Mouse (Mus musculus) heart, embryonic 11.5 days (tissue): ENCODE results near the gene Gm13277. TPM values are rescaled to one million over a fixed set of nuclear protein-coding genes. Genes with fewer than 3 reads are reported as not detected.
"Not testable (repeated sequence)": the region's sequence is repeated elsewhere in the genome, so short reads cannot be mapped to it uniquely, and the experiment has no call there.

ENCODE experiments used
- ATAC-seq: fragments of 200-750 bp; cut with Nextera tagmentation; replicated peaks from 2 replicates; pipeline ENCODE4 v1.8.0; 2017; ENCODE audit warnings: moderate library complexity; ENCODE audit not compliant: insufficient number of reproducible peaks, low FRiP score, low TSS enrichment
- H3K27ac ChIP-seq: fragments of 300-500 bp; sonication (generic); 2 replicates; pipeline ENCODE4 v1.5.1; 2014; ENCODE audit warnings: mild to moderate bottlenecking, low read depth, low read length
- H3K27me3 ChIP-seq: fragments of 300-500 bp; sonication (generic); 2 replicates; pipeline ENCODE4 v1.6.1; 2014; ENCODE audit warnings: mild to moderate bottlenecking, low read length, mixed read lengths; ENCODE audit not compliant: control insufficient read depth, insufficient read depth
- H3K36me3 ChIP-seq: fragments of 300-500 bp; sonication (generic); 2 replicates; pipeline ENCODE4 v1.6.1; 2014; ENCODE audit warnings: mild to moderate bottlenecking, low read length, moderate library complexity, mixed read lengths; ENCODE audit not compliant: control insufficient read depth, insufficient read depth
- H3K4me1 ChIP-seq: fragments of 300-500 bp; sonication (generic); 2 replicates; pipeline ENCODE4 v1.6.1; 2014; ENCODE audit warnings: low read length; ENCODE audit not compliant: control insufficient read depth, insufficient read depth
- H3K4me2 ChIP-seq: fragments of 300-500 bp; sonication (generic); 2 replicates; pipeline ENCODE4 v1.6.1; 2014; ENCODE audit warnings: mild to moderate bottlenecking, moderate library complexity
- H3K4me3 ChIP-seq: fragments of 300-500 bp; sonication (generic); 2 replicates; pipeline ENCODE4 v1.5.1; 2014; ENCODE audit warnings: low read depth, low read length
- H3K9ac ChIP-seq: fragments of 300-500 bp; sonication (generic); 2 replicates; pipeline ENCODE4 v1.6.1; 2014; ENCODE audit warnings: mild to moderate bottlenecking, low read depth, low read length, moderate library complexity
- H3K9me3 ChIP-seq: fragments of 300-500 bp; sonication (generic); replicated peaks from 2 replicates; pipeline ENCODE4 v1.6.1; 2016; ENCODE audit warnings: low read length; ENCODE audit not compliant: control insufficient read depth
- WGBS: fragments of 180-500 bp; shearing (Covaris S2); extraction: QIAGEN DNeasy Blood & Tissue Kit; methylation state at CpG from one replicate; pipeline ENCODE4 v1.1.7; 2014; ENCODE audit not compliant: insufficient replicate concordance; 5-methylcytosine and 5-hydroxymethylcytosine counted together
- polyA plus RNA-seq: library from polyadenylated mRNA; unstranded; fragments of >200 nt; fragmentation: Nextera tagmentation; extraction: Ambion mirVana; gene quantifications from 2 replicates; pipeline ENCODE4 v1.2.1, GENCODE M21; 2014

Gene Gm13277
- polyA plus RNA-seq = not detected in 2 replicates

DNA sequence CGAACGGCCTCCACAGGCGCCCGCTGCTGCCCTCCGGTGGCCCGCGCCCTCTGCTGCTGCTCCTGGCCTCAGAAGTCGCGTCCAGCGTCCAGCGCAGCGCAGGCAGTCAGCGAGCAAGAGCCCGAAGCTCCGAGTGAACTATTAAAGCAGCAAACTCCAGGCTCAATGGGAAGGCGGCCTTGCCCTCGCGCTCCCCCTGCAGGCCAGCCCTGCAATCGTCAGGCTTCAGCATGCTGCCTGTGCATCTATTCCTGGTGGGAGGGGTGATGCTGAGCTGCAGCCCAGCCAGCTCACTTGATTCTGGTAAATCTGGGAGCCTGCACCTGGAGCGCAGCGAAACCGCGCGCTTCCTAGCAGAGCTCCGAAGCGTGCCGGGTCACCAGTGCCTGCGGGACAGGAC lies at the start of gene Gm13277:
TSS of gene Gm13277 (plus strand) at position 231 of the 400 bp plus-strand sequence.
- not testable (repeated sequence) for H3K4me1 ChIP-seq, H3K27me3 ChIP-seq, H3K9ac ChIP-seq, H3K4me3 ChIP-seq, H3K9me3 ChIP-seq, H3K36me3 ChIP-seq, H3K27ac ChIP-seq, H3K4me2 ChIP-seq, ATAC-seq
- WGBS = 0% methylated on average over 3 of the region's 28 CpGs

DNA sequence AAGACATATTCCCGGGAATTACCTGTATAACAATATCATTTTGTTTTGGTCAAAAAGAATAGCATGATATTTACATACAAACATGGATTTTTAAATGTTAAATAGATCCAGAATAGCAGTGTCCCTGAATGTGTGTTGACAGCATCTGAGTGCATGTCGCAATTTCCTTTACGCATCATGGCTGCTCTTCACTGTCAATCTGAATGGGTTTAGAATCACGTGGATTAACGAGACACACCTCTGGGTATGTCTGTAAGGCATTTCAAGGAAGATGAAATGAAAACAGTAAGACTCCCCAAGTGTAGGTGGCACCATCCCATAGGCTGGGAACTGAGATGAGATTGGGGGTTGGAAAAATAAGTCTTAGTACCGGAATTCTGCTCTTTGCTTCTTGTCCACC lies 49.4 kb upstream of the Gm13277 start:
- Histone ChIP-seq H3K27ac (no peak overlapping the region), H3K9ac (no peak overlapping the region), H3K4me2 (no peak overlapping the region), H3K36me3 (no peaks in the 10 kb centered on the region), H3K4me1 (no peaks in the 10 kb centered on the region), H3K4me3 (no peak overlapping the region), H3K9me3 (no peaks in the 10 kb centered on the region), H3K27me3 (no peaks in the 10 kb centered on the region)
- 86% methylated on average over 6 of the region's 6 CpGs for WGBS
- no peak for ATAC-seq

DNA sequence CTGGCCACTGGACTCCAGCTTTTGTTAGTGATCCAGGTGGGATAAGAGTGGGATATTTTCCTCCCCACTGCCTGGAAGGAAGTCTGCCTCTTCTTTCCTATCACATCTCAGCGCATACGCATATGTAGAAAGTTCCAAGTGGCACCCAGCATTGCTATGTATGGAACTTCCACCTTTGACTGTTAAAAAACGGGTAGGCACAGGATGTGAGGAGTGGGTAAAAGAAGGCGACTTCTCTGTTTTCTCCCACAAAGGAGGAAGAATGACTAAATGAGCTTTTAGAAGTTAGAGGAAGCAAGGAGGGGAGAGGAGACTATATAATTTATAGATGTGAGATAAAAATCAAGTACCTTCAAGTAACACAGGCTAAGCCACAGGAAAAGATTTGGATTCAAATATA lies 47.0 kb upstream of the Gm13277 start:
- Histone ChIP-seq H3K27me3 (no peaks in the 10 kb centered on the region), H3K4me3 (no peak overlapping the region), H3K9me3 (no peaks in the 10 kb centered on the region), H3K9ac (no peak overlapping the region), H3K27ac (no peak overlapping the region), H3K36me3 (no peaks in the 10 kb centered on the region), H3K4me1 (no peaks in the 10 kb centered on the region), H3K4me2 (no peak overlapping the region)
- no peak for ATAC-seq
- 81% methylated on average over 4 of the region's 4 CpGs for WGBS

DNA sequence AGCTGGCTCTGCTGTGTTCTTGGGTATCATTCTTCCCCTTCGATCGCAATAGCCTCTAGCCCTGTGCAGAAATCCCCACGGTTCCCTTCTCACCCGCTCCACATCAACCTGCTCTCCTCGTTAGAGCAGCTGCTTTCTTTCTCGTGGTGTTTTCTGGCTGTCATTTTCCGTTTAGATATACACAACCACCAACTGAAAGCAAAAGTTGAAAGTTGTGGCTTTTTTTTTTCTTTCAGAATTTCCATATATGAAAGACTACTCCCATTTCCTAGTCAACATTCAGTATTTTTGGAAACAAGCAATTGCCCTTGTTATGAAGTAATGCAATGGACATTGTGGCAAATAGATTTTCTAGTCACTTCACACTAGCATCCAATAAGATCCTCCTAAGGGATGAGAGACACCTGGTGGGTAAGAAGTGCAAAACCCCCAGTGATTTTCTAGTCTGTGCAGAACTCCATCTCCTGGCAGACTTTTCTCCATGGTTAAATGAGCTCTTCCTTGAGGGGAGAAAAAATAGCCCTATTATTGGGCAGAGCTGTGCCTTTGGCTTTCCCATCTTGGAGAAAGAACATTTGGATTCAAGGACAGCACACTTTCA lies 45.6 kb upstream of the Gm13277 start:
- H3K4me3 ChIP-seq = no peak overlapping the region
- H3K36me3 ChIP-seq = no peaks in the 10 kb centered on the region
- no peak for ATAC-seq
- no peaks in the 10 kb centered on the region for H3K27me3 ChIP-seq
- no peak overlapping the region for H3K27ac ChIP-seq
- no peak overlapping the region for H3K4me2 ChIP-seq
- H3K9ac ChIP-seq = no peak overlapping the region
- no peaks in the 10 kb centered on the region for H3K4me1 ChIP-seq
- 77% methylated on average over 7 of the region's 7 CpGs for WGBS
- H3K9me3 ChIP-seq = no peaks in the 10 kb centered on the region

DNA sequence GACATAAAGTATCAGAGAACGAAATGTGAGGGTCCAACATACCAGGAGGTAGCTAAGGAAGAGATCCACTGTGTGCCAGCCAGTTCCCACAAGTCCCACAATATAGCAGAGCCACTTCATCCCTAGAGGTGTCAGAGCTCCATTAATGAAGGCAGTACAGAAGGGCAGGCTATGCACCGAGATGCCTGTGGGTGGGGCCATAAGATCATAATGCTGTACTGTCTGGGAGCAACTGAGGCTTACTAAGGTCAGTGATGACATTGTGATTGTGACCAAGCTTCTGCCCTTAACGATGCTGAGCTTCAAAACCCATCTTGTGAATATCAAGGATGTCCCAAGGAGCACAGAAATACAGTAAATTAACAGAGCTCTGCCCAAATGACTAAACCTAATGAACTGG lies 44.2 kb upstream of the Gm13277 start:
- Histone ChIP-seq H3K4me1 (no peaks in the 10 kb centered on the region), H3K27me3 (no peaks in the 10 kb centered on the region), H3K9me3 (no peaks in the 10 kb centered on the region), H3K4me3 (no peak overlapping the region), H3K9ac (no peak overlapping the region), H3K4me2 (no peak overlapping the region), H3K36me3 (no peaks in the 10 kb centered on the region), H3K27ac (no peak overlapping the region)
- WGBS = 66% methylated on average over 3 of the region's 3 CpGs
- no peak for ATAC-seq

DNA sequence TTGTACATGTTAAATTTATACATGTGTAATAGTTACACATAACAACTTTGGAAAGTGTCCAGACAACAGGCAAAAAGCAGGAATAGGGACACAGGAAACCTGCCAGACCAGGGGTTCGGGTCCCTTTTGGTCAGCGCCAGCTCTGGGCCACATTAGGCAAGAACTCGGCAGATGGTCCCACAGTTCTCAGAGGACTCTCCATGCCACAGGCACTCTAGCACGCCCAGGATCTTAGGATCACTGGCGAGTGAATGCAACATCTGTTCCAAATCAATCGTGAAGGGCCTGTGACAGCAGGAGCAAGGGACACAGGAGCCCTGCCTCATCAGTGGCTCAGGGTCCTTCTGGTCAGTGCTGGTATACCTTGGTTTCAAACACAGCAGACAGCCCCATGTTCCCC lies 38.5 kb upstream of the Gm13277 start:
- Histone ChIP-seq H3K4me1 (no peaks in the 10 kb centered on the region), H3K4me3 (no peak overlapping the region), H3K9me3 (no peaks in the 10 kb centered on the region), H3K4me2 (no peak overlapping the region), H3K27me3 (no peaks in the 10 kb centered on the region), H3K9ac (no peak overlapping the region), H3K27ac (no peak overlapping the region), H3K36me3 (no peaks in the 10 kb centered on the region)
- 54% methylated on average over 6 of the region's 6 CpGs for WGBS
- ATAC-seq = no peak

DNA sequence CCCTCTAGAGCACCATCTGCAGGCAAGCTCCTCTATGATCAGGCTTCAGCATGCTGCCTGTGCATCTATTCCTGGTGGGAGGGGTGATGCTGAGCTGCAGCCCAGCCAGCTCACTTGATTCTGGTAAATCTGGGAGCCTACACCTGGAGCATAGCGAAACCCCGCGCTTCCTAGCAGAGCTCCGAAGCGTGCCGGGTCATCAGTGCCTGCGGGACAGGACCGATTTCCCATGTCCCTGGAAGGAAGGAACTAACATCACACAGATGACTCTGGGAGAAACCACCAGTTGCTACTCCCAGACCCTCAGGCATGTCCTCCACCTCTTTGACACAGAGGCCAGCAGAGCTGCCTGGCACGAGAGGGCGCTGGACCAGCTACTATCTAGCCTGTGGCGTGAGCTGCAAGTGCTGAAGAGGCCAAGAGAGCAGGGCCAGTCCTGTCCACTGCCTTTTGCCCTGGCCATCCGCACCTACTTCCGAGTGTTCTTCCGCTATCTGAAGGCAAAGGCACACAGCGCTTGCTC lies 33.6 kb upstream of the Gm13277 start, which contains the start of gene Gm13271:
TSS of gene Gm13271 (plus strand) at position 51 of the 523 bp plus-strand sequence.
- not testable (repeated sequence) for H3K4me1 ChIP-seq, H3K4me3 ChIP-seq, H3K27me3 ChIP-seq, H3K36me3 ChIP-seq, H3K9ac ChIP-seq, ATAC-seq, H3K4me2 ChIP-seq, H3K9me3 ChIP-seq, H3K27ac ChIP-seq
- WGBS = 54% methylated on average over 14 of the region's 15 CpGs

DNA sequence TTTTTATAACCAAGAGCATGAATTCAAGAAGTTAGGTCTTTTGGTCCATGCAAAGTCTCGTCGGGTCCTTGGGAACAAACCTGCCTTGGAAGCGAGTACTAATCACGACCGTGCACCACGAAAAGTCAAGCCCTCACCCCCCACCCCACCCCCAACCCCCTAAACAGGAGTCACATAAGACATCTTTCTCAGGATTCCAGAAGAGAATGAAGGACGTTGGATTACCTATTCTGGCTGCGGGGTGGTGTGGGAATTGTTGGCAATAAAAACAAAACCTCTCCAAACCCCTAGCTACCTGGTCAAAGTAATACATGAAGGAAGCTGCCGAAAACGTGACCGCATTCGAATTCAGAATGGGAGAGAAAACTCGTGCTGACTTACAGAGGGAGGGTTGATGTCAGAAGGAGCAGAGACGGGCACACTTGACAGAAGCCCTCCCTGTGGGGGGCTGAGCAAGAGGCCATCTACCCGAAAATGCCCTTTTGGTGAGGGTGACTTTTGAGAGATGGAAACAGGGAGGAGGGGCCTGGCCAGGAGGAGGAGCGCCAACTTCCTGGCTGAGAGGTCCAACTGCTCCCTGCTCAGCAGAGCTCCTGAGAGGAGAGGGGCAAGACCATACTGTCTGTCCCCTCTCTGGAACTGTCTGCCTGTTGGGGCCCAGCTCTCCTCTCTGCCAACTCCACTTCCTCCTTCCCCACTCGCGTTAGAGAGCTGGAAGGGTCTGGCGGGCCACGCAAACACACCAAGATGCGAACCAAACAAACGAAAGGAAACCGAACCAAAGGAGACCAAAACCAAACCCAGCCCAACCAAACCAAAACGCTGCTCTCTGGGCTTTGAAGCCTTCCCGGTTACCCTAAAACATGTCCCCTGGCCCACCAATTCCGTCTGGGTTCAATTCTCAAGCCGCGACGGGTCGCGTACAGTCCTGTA lies 31.6 kb upstream of the Gm13277 start:
- ATAC-seq, H3K36me3 ChIP-seq, H3K9me3 ChIP-seq, H3K4me1 ChIP-seq, H3K27me3 ChIP-seq: not testable (repeated sequence)
- peak overlapping the region; percentile 69 for H3K4me2 ChIP-seq
- H3K4me3 ChIP-seq = peak overlapping the region; percentile 51
- peak overlapping the region; percentile 94 for H3K27ac ChIP-seq
- peak overlapping the region; percentile 82 for H3K9ac ChIP-seq
- WGBS = 13% methylated on average over 28 of the region's 31 CpGs
